Mouse (Mus musculus): ENCODE results near the gene 4930503B20Rik. TPM values are rescaled to one million over a fixed set of nuclear protein-coding genes. Genes with fewer than 3 reads are reported as not detected.

The 4930503B20Rik gene
- polyA plus RNA-seq, 1 experiment from 2014 or later: not detected

DNA sequence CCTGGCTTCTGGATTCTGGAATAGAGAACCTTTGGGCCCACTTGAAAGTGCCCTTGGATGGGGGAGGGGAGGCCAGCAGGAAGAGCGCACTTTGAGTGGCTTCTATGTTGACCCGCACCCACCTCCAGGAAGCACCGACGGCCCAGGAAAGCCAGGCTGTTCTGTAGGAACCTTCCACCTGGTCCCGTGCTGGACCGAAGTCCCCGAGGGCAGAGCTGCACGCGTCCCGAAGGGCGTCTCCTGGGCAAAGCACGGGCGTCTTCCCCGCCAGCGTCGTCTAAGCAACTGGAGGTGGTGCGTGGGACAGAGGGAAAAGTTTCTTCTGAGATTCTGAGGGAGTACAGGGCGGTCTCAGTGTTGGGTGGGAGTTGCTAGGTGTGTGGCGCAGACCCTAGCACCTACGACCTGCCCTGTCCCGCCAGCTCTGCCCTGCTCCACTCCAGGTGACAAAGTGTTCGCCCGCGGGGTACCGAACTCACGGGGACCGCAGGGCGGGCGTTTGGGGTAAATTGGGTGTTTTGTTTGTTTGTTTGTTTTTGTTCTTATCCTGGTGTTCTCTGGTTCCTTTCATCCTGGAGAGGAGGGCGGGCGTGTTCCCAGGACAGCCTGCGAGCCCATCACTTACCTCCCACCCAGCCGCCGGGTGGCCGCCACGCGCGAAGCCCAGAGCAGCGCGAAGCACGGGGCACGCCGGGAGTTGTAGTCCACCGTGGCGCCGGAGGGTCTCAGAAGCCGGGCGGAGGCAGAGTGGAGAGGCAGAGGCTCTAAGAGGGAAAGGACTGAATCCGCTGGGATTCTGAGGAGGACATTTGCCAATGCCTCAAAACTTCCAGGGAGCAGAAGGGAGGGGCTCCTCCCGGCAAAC, 33.9 kb upstream of the 4930503B20Rik start, which contains the start of gene Samd13:
Samd13 (minus strand) TSS at position 782 of the 865 bp plus-strand sequence.
- peaks cover 3% of the 10 kb centered on the region; the same call in 1 of the 2 replicates for H3K4me1 ChIP-seq (replicated peaks; ENCODE audit: control insufficient read depth, insufficient read depth, low read length)
- H3K27me3 ChIP-seq (replicated peaks; ENCODE audit: control insufficient read depth, insufficient read depth, low read length): no peaks in the 10 kb centered on the region; the same call in 1 of the 2 replicates
- H3K4me3 ChIP-seq (ENCODE audit: low read depth, low read length): peak within 1 kb of the TSS; percentile 49
- H3K36me3 ChIP-seq (ENCODE audit: control insufficient read depth, insufficient read depth): no peaks in the 10 kb centered on the region
- H3K9ac ChIP-seq (ENCODE audit: low read depth, low read length): peak within 1 kb of the TSS; percentile 53
- 2% methylated on average over 50 of the region's 50 CpGs for WGBS
- H3K9me3 ChIP-seq (ENCODE audit: control insufficient read depth): no peaks in the 10 kb centered on the region
- ATAC-seq: peak; percentile 75
- H3K27ac ChIP-seq (ENCODE audit: low read depth, low read length): no peak within 1 kb of the TSS
- TF ChIP-seq CTCF (IDR thresholded peaks at IDR 0.05; ENCODE audit: low read depth): no peak
- H3K4me2 ChIP-seq (replicated peaks; ENCODE audit: low read depth): peak within 1 kb of the TSS; percentile 92

DNA sequence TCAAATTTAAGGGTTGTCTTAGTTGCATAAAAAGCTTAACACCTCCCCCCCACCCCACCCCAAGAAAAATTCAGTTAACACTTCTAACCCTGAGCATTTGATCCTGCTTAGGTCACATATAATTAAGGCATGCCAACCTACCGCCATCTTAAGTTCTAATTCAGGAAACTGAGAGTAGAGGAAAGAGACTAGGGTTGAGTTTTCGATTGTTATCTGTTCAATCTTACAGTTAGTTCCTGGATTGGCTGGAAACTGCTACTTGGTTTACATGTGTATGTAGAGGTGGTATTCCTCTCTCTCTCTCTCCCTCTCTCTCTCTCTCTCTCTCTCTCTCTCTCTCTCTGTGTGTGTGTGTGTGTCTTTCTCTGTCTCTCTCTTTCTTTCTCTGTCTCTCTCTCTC, 32.0 kb upstream of the 4930503B20Rik start:
- Histone ChIP-seq H3K4me3 (ENCODE audit: low read depth, low read length) (no peak overlapping the region), H3K27me3 (replicated peaks; ENCODE audit: control insufficient read depth, insufficient read depth, low read length) (no peaks in the 10 kb centered on the region; the same call in 1 of the 2 replicates), H3K27ac (ENCODE audit: low read depth, low read length) (no peak overlapping the region), H3K4me2 (replicated peaks; ENCODE audit: low read depth) (no peak overlapping the region; the same call in 1 of the 2 replicates), H3K36me3 (ENCODE audit: control insufficient read depth, insufficient read depth) (no peaks in the 10 kb centered on the region), H3K4me1 (replicated peaks; ENCODE audit: control insufficient read depth, insufficient read depth, low read length) (peaks cover 3% of the 10 kb centered on the region; the same call in 1 of the 2 replicates), H3K9ac (ENCODE audit: low read depth, low read length) (no peak overlapping the region), H3K9me3 (ENCODE audit: control insufficient read depth) (no peaks in the 10 kb centered on the region)
- ATAC-seq: no peak
- no peak for TF ChIP-seq CTCF (IDR thresholded peaks at IDR 0.05; ENCODE audit: low read depth)
- 72% methylated on average over 2 of the region's 2 CpGs for WGBS

DNA sequence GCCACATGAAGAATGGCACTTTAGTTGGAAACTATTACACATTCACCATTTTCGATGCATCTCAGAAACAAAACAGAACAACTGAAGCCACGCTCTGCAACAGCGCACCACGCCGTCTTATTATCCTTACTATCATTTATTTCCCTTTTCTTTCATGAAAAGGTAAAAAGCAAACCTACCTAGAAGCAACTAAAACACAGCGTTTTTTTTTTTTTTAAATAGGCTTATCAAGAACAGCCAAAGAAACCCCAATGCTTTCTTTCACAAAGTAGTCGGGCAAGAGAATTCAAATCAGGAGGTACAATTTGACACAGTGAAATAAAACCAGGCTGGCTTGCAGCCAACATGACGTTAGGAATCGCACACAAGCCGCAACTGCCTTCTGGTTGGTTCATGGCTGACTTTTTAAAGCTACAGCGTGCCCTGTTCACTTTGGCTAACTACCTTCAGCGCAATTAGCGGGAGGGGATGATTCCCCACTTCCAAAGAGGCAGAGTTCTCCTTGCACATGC, 31.1 kb upstream of the 4930503B20Rik start:
- H3K27me3 ChIP-seq (replicated peaks; ENCODE audit: control insufficient read depth, insufficient read depth, low read length): no peaks in the 10 kb centered on the region; the same call in 1 of the 2 replicates
- H3K4me1 ChIP-seq (replicated peaks; ENCODE audit: control insufficient read depth, insufficient read depth, low read length): peaks cover 3% of the 10 kb centered on the region; the same call in 1 of the 2 replicates
- H3K27ac ChIP-seq (ENCODE audit: low read depth, low read length): no peak overlapping the region; the same call in 1 of the 2 replicates
- peak overlapping the region; percentile 65 for H3K4me2 ChIP-seq (replicated peaks; ENCODE audit: low read depth)
- WGBS: 34% methylated on average over 13 of the region's 13 CpGs
- H3K36me3 ChIP-seq (ENCODE audit: control insufficient read depth, insufficient read depth): no peaks in the 10 kb centered on the region
- ATAC-seq: 0 out of 2 replicates have a peak, but pooled peaks have one; percentile 38
- TF ChIP-seq CTCF (IDR thresholded peaks at IDR 0.05; ENCODE audit: low read depth): no peak
- H3K9me3 ChIP-seq (ENCODE audit: control insufficient read depth): no peaks in the 10 kb centered on the region
- peak overlapping the region; percentile 23; the same call in 1 of the 2 replicates for H3K9ac ChIP-seq (ENCODE audit: low read depth, low read length)
- peak overlapping the region; percentile 27 for H3K4me3 ChIP-seq (ENCODE audit: low read depth, low read length)

DNA sequence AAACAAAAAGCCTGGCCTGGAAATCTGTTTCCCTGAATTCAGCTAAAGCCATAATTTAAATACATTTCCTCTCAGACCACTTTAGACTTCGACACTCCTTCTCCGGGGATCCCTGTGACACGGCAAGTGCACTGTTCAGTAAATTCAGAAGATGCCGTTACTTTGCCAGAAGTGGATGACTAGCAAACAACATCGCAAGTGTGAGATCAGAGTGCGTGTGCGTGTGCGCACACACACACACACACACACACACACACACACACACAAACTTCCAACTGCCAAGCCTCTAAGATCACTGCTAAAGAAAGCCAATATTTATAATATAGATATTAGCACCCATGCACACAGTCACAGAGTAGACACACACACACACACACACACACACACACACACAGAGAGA, 30.6 kb upstream of the 4930503B20Rik start:
- 55% methylated on average over 8 of the region's 8 CpGs for WGBS
- no peaks in the 10 kb centered on the region; the same call in 1 of the 2 replicates for H3K27me3 ChIP-seq (replicated peaks; ENCODE audit: control insufficient read depth, insufficient read depth, low read length)
- no peak overlapping the region for H3K9ac ChIP-seq (ENCODE audit: low read depth, low read length)
- no peaks in the 10 kb centered on the region for H3K36me3 ChIP-seq (ENCODE audit: control insufficient read depth, insufficient read depth)
- TF ChIP-seq CTCF (IDR thresholded peaks at IDR 0.05; ENCODE audit: low read depth): no peak
- H3K4me2 ChIP-seq (replicated peaks; ENCODE audit: low read depth): peak overlapping the region; percentile 65
- H3K9me3 ChIP-seq (ENCODE audit: control insufficient read depth): no peaks in the 10 kb centered on the region
- H3K27ac ChIP-seq (ENCODE audit: low read depth, low read length): no peak overlapping the region
- peaks cover 3% of the 10 kb centered on the region; the same call in 1 of the 2 replicates for H3K4me1 ChIP-seq (replicated peaks; ENCODE audit: control insufficient read depth, insufficient read depth, low read length)
- ATAC-seq: no peak
- H3K4me3 ChIP-seq (ENCODE audit: low read depth, low read length): peak overlapping the region; percentile 27; the same call in 1 of the 2 replicates

DNA sequence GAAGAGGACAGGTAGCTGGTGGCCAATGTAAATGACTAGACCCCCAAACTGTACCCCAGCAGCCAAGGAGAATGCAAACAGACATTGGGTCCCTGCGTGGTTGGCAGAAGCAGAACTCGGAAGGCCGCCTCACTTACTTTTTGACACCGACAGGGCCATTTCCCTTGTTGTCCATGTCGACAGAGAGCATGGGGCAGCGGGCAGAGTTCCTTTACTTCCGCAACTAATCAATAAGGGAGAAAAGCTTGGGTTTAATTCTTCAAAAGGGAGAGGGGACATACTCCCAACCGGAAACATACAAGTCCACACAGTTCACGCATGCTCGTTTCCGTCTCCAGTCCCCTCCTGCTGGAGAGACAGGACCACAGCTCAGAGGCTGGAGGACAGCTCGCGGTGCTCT, 29.5 kb upstream of the 4930503B20Rik start:
- no peak overlapping the region for H3K4me2 ChIP-seq (replicated peaks; ENCODE audit: low read depth)
- 90% methylated on average over 13 of the region's 13 CpGs for WGBS
- ATAC-seq: no peak
- no peaks in the 10 kb centered on the region; the same call in 1 of the 2 replicates for H3K27me3 ChIP-seq (replicated peaks; ENCODE audit: control insufficient read depth, insufficient read depth, low read length)
- H3K36me3 ChIP-seq (ENCODE audit: control insufficient read depth, insufficient read depth): no peaks in the 10 kb centered on the region
- no peak overlapping the region for H3K9ac ChIP-seq (ENCODE audit: low read depth, low read length)
- no peak overlapping the region for H3K4me3 ChIP-seq (ENCODE audit: low read depth, low read length)
- no peak overlapping the region for H3K27ac ChIP-seq (ENCODE audit: low read depth, low read length)
- no peaks in the 10 kb centered on the region for H3K9me3 ChIP-seq (ENCODE audit: control insufficient read depth)
- H3K4me1 ChIP-seq (replicated peaks; ENCODE audit: control insufficient read depth, insufficient read depth, low read length): peaks cover 3% of the 10 kb centered on the region; the same call in 1 of the 2 replicates
- TF ChIP-seq CTCF (IDR thresholded peaks at IDR 0.05; ENCODE audit: low read depth): no peak

DNA sequence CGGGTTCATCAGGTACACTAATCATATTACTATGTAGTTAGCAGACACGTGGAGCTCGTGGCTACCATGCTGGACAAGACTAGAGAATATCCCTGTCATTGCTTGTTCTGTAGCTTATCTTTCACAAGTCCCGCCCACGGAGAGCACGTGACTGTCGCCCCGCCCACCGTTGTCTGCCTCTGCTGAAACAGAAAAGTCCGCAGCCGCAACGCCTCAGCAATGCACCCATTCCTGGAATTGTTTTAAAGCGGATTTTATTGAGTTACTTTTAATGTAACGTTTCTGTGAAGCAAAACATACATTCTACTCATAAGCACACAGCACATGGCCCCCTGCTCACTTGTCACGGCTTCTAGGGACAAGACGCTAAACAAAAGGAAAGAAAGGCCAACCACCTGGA, 28.5 kb upstream of the 4930503B20Rik start:
- no peaks in the 10 kb centered on the region for H3K36me3 ChIP-seq (ENCODE audit: control insufficient read depth, insufficient read depth)
- 0 out of 2 replicates have a peak, but pooled peaks cover 3% of the 10 kb centered on the region for H3K4me1 ChIP-seq (replicated peaks; ENCODE audit: control insufficient read depth, insufficient read depth, low read length)
- H3K27ac ChIP-seq (ENCODE audit: low read depth, low read length): no peak overlapping the region
- H3K4me3 ChIP-seq (ENCODE audit: low read depth, low read length): no peak overlapping the region
- no peaks in the 10 kb centered on the region; the same call in 1 of the 2 replicates for H3K27me3 ChIP-seq (replicated peaks; ENCODE audit: control insufficient read depth, insufficient read depth, low read length)
- 92% methylated on average over 16 of the region's 16 CpGs for WGBS
- H3K9me3 ChIP-seq (ENCODE audit: control insufficient read depth): no peaks in the 10 kb centered on the region
- no peak overlapping the region for H3K4me2 ChIP-seq (replicated peaks; ENCODE audit: low read depth)
- ATAC-seq: no peak
- TF ChIP-seq CTCF (IDR thresholded peaks at IDR 0.05; ENCODE audit: low read depth): no peak
- no peak overlapping the region for H3K9ac ChIP-seq (ENCODE audit: low read depth, low read length)
